17 mouse cellular contexts compared by ENCODE assay signal in the genomic region with DNA sequence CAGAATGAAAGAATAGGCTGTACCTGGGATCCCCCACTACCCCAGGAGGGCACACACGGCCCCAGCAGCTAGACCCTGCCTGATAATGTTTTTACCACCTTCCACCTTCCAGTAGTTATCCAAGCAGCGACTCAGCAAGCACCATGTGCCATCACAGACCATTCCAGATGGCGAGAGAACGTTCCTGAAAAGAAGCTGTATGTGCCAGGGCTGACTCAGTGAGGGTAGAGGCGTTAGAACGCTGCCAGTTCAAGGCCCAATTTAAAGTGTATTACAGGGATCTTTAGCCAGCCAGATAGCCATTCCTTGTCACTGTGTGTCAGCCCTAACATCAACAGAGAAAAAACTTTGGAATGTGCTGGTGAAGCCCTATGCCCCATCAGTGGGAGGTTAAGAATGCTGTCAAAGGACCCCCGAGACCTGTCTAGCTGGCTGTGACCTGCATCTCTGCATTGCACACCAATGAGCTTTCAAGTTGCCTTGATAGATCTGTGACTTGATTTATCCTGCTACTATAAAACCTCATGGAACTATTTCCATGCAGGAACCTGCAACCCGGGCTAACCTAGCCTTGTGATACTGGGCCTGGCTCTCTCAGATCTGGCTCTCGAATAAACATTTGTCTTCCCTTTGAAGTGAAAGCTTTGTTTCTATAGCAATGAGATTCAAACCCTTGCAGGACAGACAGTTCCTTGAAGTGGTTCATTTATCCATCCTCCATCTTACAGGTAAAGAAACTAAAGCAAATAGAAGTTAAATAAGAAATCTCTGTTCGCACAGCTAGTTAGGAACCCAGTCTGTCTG. TPM values are rescaled to one million over a fixed set of nuclear protein-coding genes. Genes with fewer than 3 reads are reported as not detected.
DNase-seq lines count a peak whose midpoint lies in the region; ATAC-seq and TF ChIP-seq lines count a peak whose summit lies in the region.
"Had no signal": no experiment of that assay in that cellular context is flagged by ENCODE, and none has a peak within 500 bp of the region (broad histone marks: within the 10 kb centered on the region; RNA-seq: fewer than 3 reads in every experiment).

No protein-coding gene starts in this region.

- intact Hi-C loops in heart, adult 2 months (cut with DNase I), result loop anchor here (2.0 kb wide), 1 partner anchor 65 kb away; no protein-coding TSS in a partner anchor

- H3K4me2 ChIP-seq in kidney, postnatal 0 days (ENCODE audit: low read length), result no peak overlapping the region
- H3K4me2 ChIP-seq in intestine, postnatal 0 days (replicated peaks; ENCODE audit: low read depth), result peak overlapping the region; percentile 60
- H3K4me2 ChIP-seq: heart, embryonic 12.5 days had no signal

- no peak for TF ChIP-seq POLR2A in kidney, adult 2 months (IDR thresholded peaks at IDR 0.05; ENCODE audit: low read depth, low read length)
- no peak for TF ChIP-seq POLR2A in heart, adult 2 months (IDR thresholded peaks at IDR 0.05; ENCODE audit: insufficient read depth, low read depth, low read length)
- no peak for TF ChIP-seq POLR2A in thymus, adult 2 months (IDR thresholded peaks at IDR 0.05; ENCODE audit: control insufficient read depth, extremely low read depth, insufficient read depth, low read length, poor library complexity)

- peaks cover 15% of the 10 kb centered on the region for H3K4me1 ChIP-seq in kidney, postnatal 0 days (replicated peaks; ENCODE audit: insufficient read depth, low read length)
- H3K4me1 ChIP-seq in kidney, adult 2 months (ENCODE audit: control insufficient read depth, insufficient read depth, low read length), result peaks cover 14% of the 10 kb centered on the region; the same call in 1 of the 2 replicates
- H3K4me1 ChIP-seq in intestine, postnatal 0 days (replicated peaks; ENCODE audit: control insufficient read depth, insufficient read depth, low read length), result peaks cover 4% of the 10 kb centered on the region
- peaks cover 10% of the 10 kb centered on the region for H3K4me1 ChIP-seq in heart, adult 2 months (ENCODE audit: control insufficient read depth, insufficient read depth, low read length)
- H3K4me1 ChIP-seq in thymus, adult 2 months (replicated peaks; ENCODE audit: control insufficient read depth, insufficient read depth, low read length), result no peaks in the 10 kb centered on the region

- H3K9ac ChIP-seq in kidney, postnatal 0 days (ENCODE audit: low read depth, low read length), result no peak overlapping the region
- H3K9ac ChIP-seq in intestine, postnatal 0 days (ENCODE audit: low read depth, low read length), result no peak overlapping the region
- no peak overlapping the region for H3K9ac ChIP-seq in heart, adult 2 months (ENCODE audit: low read depth, low read length)
- H3K9ac ChIP-seq: heart, embryonic 12.5 days; hindbrain, embryonic 15.5 days had no signal

- WGBS in kidney, postnatal 0 days, result 57% methylated on average over 10 of the region's 10 CpGs
- 84% methylated on average over 10 of the region's 10 CpGs for WGBS in kidney, adult 2 months
- 41% methylated on average over 10 of the region's 10 CpGs for WGBS in intestine, postnatal 0 days
- WGBS in heart, adult 2 months, result 77% methylated on average over 10 of the region's 10 CpGs
- WGBS in thymus, adult 2 months, result 86% methylated on average over 10 of the region's 10 CpGs

- ATAC-seq in kidney, postnatal 0 days (replicated peaks; ENCODE audit: low FRiP score, low read depth), result no peak
- no peak for ATAC-seq in intestine, postnatal 0 days

- no peak for DNase-seq in kidney, postnatal 0 days (ENCODE audit: low spot score)
- DNase-seq in kidney, adult 2 months, result no peak
- peak; percentile 46 for DNase-seq in NIH3T3 (ENCODE audit: low read depth)
- peak; percentile 29 for DNase-seq in embryo, embryonic 10 days (ENCODE audit: low spot score)
- DNase-seq in heart, adult 2 months, result no peak
- DNase-seq in thymus, postnatal 4 days, result no peak
- no peak for DNase-seq in thymus, adult 2 months
- DNase-seq: adrenal gland, postnatal 36 days; cerebellum, adult 11-12 months; gastrocnemius, adult 2 months; lung, postnatal 14 days; right cerebral cortex, postnatal 25 days had no signal

- H3K79me2 ChIP-seq in heart, adult 2 months (replicated peaks; ENCODE audit: control insufficient read depth, insufficient read depth, low read length), result no peaks in the 10 kb centered on the region

- H3K27ac ChIP-seq in kidney, postnatal 0 days, result peak overlapping the region; percentile 19; the same call in 1 of the 2 replicates
- no peak overlapping the region for H3K27ac ChIP-seq in kidney, adult 2 months (ENCODE audit: insufficient read depth, low read depth, low read length)
- no peak overlapping the region for H3K27ac ChIP-seq in intestine, postnatal 0 days (ENCODE audit: low read depth, low read length)
- H3K27ac ChIP-seq in heart, adult 2 months, result no peak overlapping the region
- no peak overlapping the region for H3K27ac ChIP-seq in thymus, adult 2 months (ENCODE audit: control insufficient read depth, insufficient read depth, low read length)
- H3K27ac ChIP-seq: hindbrain, embryonic 15.5 days had no signal

- no peaks in the 10 kb centered on the region for H3K36me3 ChIP-seq in kidney, postnatal 0 days (ENCODE audit: insufficient read depth, low read length)
- H3K36me3 ChIP-seq in kidney, adult 2 months (ENCODE audit: control insufficient read depth, insufficient read depth, low read length), result no peaks in the 10 kb centered on the region
- H3K36me3 ChIP-seq in intestine, postnatal 0 days (ENCODE audit: control insufficient read depth, insufficient read depth), result no peaks in the 10 kb centered on the region
- no peaks in the 10 kb centered on the region for H3K36me3 ChIP-seq in heart, adult 2 months (ENCODE audit: control insufficient read depth, insufficient read depth, low read length)
- no peaks in the 10 kb centered on the region for H3K36me3 ChIP-seq in thymus, adult 2 months (ENCODE audit: control insufficient read depth, insufficient read depth, low read length)
- H3K36me3 ChIP-seq: heart, embryonic 12.5 days; hindbrain, embryonic 15.5 days had no signal

- no peaks in the 10 kb centered on the region for H3K9me3 ChIP-seq in kidney, postnatal 0 days (replicated peaks; ENCODE audit: low read length)
- H3K9me3 ChIP-seq in intestine, postnatal 0 days (ENCODE audit: control insufficient read depth), result no peaks in the 10 kb centered on the region
- H3K9me3 ChIP-seq: heart, embryonic 12.5 days; hindbrain, embryonic 15.5 days had no signal

- TF ChIP-seq CTCF in kidney, postnatal 0 days (IDR thresholded peaks at IDR 0.05; ENCODE audit: low read depth), result no peak
- no peak for TF ChIP-seq CTCF in kidney, adult 2 months (conservative IDR thresholded peaks at IDR 0.05; ENCODE audit: insufficient read depth, insufficient read length, low read depth, low read length)
- no peak for TF ChIP-seq CTCF in intestine, postnatal 0 days (IDR thresholded peaks at IDR 0.05; ENCODE audit: low read depth)
- no peak for TF ChIP-seq CTCF in heart, adult 2 months (IDR thresholded peaks at IDR 0.05)
- TF ChIP-seq CTCF in thymus, adult 2 months (IDR thresholded peaks at IDR 0.05; ENCODE audit: borderline replicate concordance, control insufficient read depth, extremely low read depth, insufficient read depth, low read length, poor library complexity), result no peak

- no peak for TF ChIP-seq EP300 in heart, adult 2 months (IDR thresholded peaks at IDR 0.05; ENCODE audit: insufficient read depth, low read depth, low read length)

- H3K27me3 ChIP-seq in kidney, postnatal 0 days (ENCODE audit: insufficient read depth, low read length), result no peaks in the 10 kb centered on the region
- no peaks in the 10 kb centered on the region for H3K27me3 ChIP-seq in kidney, adult 2 months (replicated peaks; ENCODE audit: control insufficient read depth, insufficient read depth, low read length)
- no peaks in the 10 kb centered on the region for H3K27me3 ChIP-seq in intestine, postnatal 0 days (replicated peaks; ENCODE audit: control insufficient read depth, insufficient read depth, low read length)
- H3K27me3 ChIP-seq in heart, adult 2 months (ENCODE audit: control insufficient read depth, insufficient read depth, low read length), result no peaks in the 10 kb centered on the region
- no peaks in the 10 kb centered on the region for H3K27me3 ChIP-seq in thymus, adult 2 months (ENCODE audit: control insufficient read depth, insufficient read depth, low read length)
- H3K27me3 ChIP-seq: heart, embryonic 12.5 days; hindbrain, embryonic 15.5 days had no signal

- H3K4me3 ChIP-seq in kidney, postnatal 0 days (replicated peaks; ENCODE audit: low read depth, low read length), result no peak overlapping the region
- H3K4me3 ChIP-seq in kidney, adult 2 months (ENCODE audit: insufficient read depth, low read depth, low read length), result no peak overlapping the region
- H3K4me3 ChIP-seq in intestine, postnatal 0 days (ENCODE audit: low read depth, low read length), result no peak overlapping the region
- H3K4me3 ChIP-seq in heart, adult 2 months, result no peak overlapping the region
- no peak overlapping the region for H3K4me3 ChIP-seq in thymus, adult 2 months (ENCODE audit: control insufficient read depth, insufficient read depth, low read length)
- H3K4me3 ChIP-seq: gastrocnemius, adult 2 months; heart, embryonic 12.5 days; hindbrain, embryonic 15.5 days had no signal

RNA-seq across cellular contexts. Expression of gene Adh6a, which starts 7.4 kb away (rescaled TPM):
- polyA plus RNA-seq in kidney, postnatal 0 days (2015; fragmentation: Nextera tagmentation; extraction: Ambion mirVana), result 0.83 and 0.91 TPM in 2 replicates
- 0.07 and 0.23 TPM in 2 replicates for polyA plus RNA-seq in kidney, adult 2 months (2012; rRNA removed)
- polyA plus RNA-seq in intestine, postnatal 0 days (2015; fragmentation: Nextera tagmentation; extraction: Ambion mirVana), result 6.1 and 9.2 TPM in 2 replicates
- not detected for total RNA-seq in heart, adult 2 months (2021)
- polyA plus RNA-seq in heart, adult 2 months (2012; rRNA removed), result not detected in 2 replicates
- 0.11 and 0.13 TPM in 2 replicates for polyA plus RNA-seq in thymus, adult 2 months (2012; rRNA removed)
- total RNA-seq: adrenal gland, postnatal 36 days; gastrocnemius, adult 2 months; layer of hippocampus, postnatal 14 days had no signal
- polyA plus RNA-seq: heart, embryonic 12.5 days; hindbrain, embryonic 15.5 days; limb, embryonic 11.5 days had no signal

RNA-seq across cellular contexts. Expression of gene Adh6b, which starts 35.9 kb away (rescaled TPM):
- polyA plus RNA-seq in kidney, postnatal 0 days (2015; fragmentation: Nextera tagmentation; extraction: Ambion mirVana), result 0.54 and 0.75 TPM in 2 replicates
- 0.05 and 0.11 TPM in 2 replicates for polyA plus RNA-seq in kidney, adult 2 months (2012; rRNA removed)
- not detected in 2 replicates for polyA plus RNA-seq in intestine, postnatal 0 days (2015; fragmentation: Nextera tagmentation; extraction: Ambion mirVana)
- 1 to 10 TPM; 1.4 to 2.0 TPM for total RNA-seq in heart, adult 2 months (2021)
- polyA plus RNA-seq in heart, adult 2 months (2012; rRNA removed), result 0.18 and 0.44 TPM in 2 replicates
- 0.05 and 0.14 TPM in 2 replicates for polyA plus RNA-seq in thymus, adult 2 months (2012; rRNA removed)
- total RNA-seq: gastrocnemius, adult 2 months; layer of hippocampus, postnatal 14 days had no signal
- polyA plus RNA-seq: hindbrain, embryonic 15.5 days had no signal

RNA-seq across cellular contexts. Expression of gene Adh1, which starts 44.9 kb away (rescaled TPM):
- 147 and 160 TPM in 2 replicates for polyA plus RNA-seq in kidney, postnatal 0 days (2015; fragmentation: Nextera tagmentation; extraction: Ambion mirVana)
- 251 and 256 TPM in 2 replicates for polyA plus RNA-seq in kidney, adult 2 months (2012; rRNA removed)
- polyA plus RNA-seq in intestine, postnatal 0 days (2015; fragmentation: Nextera tagmentation; extraction: Ambion mirVana), result 101 and 113 TPM in 2 replicates
- 10 to 100 TPM; 27.5 to 34.3 TPM for total RNA-seq in heart, adult 2 months (2021)
- 26.1 and 29.7 TPM in 2 replicates for polyA plus RNA-seq in heart, adult 2 months (2012; rRNA removed)
- 10.4 and 13.1 TPM in 2 replicates for polyA plus RNA-seq in thymus, adult 2 months (2012; rRNA removed)

Comparison
In these comparisons a context has a peak if more than half of its experiments do, and no peak if none do; other contexts are left out.
1. DNase-seq: peak in NIH3T3 (single experiment) and embryo, embryonic 10 days (single experiment); none in kidney, postnatal 0 days (single experiment), kidney, adult 2 months (single experiment), heart, adult 2 months (0 of 2), thymus, postnatal 4 days (single experiment) and thymus, adult 2 months (single experiment).